Mouse (Mus musculus): ENCODE measurements around the gene Pcdh20. TPM values are rescaled to one million over a fixed set of nuclear protein-coding genes. Genes with fewer than 3 reads are reported as not detected.

Pcdh20 gene
- total RNA-seq (2014; fragmentation: Nextera tagmentation) (not detected in 2 replicates), total RNA-seq (2017) (not detected in 2 replicates)

DNA sequence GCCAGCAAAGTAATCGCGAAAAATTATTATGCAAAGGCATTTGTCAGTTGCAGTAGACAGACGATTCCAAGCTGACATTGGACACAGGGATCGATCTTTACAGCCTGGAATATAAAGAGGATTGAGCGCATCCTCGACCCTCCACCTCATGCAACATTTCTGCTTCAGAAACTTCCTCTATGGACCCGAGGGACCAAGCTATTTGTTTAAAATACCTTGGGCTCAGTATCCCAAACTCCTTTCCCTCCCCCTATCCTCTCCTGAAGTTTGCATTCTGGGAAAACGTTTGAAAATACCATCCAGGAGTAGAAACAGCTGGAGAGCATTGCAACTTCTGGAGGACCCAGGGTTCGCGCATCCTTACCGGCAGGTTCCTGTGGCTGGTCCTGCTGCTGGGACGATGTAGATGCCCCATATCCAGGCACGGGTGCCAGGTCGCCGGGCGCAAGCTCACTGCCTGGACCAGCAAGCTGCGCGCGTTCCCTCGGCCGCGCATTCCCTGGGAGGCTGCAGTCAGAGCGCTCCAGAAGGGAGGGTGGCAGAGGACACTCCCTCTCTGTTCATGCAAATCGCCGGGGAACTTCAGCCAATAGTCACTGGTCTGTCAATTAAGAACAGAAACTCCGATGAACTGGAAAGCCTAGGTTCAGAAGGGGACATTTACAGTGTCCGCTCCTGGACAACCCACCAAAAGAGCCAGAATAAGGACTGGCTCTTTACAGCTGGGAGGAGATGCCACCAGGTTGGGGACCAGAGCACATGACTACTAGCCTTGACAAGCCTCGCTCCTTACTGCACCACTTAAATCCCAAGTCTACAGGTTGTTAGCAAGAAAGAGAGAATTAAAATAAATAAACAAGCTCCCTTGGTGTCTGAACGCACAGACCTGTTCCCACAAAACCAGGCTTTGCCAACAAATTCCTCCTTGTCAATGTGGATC lies at the start of gene Pcdh20:
Pcdh20 (minus strand) TSS at position 902 of the 940 bp plus-strand sequence.
- no peak for ATAC-seq (replicated peaks; ENCODE audit: low FRiP score, low TSS enrichment, poor library complexity, severe bottlenecking)

DNA sequence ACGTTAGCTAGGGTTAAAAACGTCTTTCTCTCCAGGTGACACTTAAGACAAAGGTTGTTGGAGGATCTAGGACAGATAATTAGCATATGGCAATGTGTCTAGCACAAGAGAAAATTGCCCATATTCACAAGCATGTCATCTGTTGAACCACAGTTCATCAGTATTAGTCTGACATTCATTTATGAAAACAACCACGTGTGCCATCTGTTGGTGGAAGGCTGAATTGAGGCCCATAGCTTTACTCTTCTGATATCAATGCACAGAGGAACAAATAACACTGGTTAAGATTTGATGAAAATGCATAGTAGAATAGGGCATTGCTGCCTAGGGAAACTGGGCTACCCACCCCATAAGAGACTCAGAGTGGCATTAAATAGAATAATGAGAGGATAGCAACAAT lies 8.7 kb upstream of the Pcdh20 start:
- no peak for ATAC-seq (replicated peaks; ENCODE audit: low FRiP score, low TSS enrichment, poor library complexity, severe bottlenecking)

DNA sequence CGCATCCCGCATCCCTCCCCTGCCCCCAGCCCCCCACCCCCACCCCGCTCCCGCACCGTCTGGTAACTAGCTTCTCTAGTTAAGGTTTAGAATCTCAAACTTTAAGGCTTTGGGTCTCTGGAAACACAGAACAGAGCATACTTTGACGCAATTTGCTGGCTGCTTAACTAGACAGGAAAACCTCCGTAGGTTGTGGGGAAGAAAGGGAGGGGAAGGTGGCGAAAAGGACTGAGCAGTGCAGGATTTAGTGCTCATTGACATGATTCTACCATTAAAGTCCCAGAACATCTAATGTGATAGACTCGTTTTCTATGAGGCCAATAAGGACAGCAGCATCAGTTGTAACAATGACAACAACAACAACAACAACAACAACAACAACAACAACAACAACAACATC lies 1.2 kb downstream of the Pcdh20 start:
- no peak for ATAC-seq (replicated peaks; ENCODE audit: low FRiP score, low TSS enrichment, poor library complexity, severe bottlenecking)

DNA sequence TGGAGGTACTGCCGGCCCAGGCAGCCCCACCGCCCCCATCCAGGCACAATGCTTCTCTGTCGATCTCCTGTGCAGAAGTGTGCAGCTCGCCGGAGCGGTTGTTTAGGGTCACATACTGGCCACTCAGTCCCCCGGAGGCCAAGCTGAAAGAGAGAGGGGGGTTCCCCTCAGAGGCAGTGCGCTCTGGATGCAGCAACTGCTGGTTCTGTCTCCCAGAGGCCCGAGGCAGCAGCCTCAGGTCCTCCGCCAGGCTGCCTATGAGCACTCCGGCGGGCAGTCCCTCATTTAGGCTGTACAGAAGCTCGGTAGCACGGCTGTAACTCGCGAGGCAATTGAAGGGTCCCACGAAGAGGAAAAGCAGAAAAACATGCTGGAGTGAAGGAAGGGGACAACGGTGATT lies 1.8 kb downstream of the Pcdh20 start:
- ATAC-seq (replicated peaks; ENCODE audit: low FRiP score, low TSS enrichment, poor library complexity, severe bottlenecking): no peak

GRCm38 (mm10) chr14:88466416-88466815 lies 4.8 kb downstream of the Pcdh20 start:
- ATAC-seq (replicated peaks; ENCODE audit: low FRiP score, low TSS enrichment, poor library complexity, severe bottlenecking): no peak

DNA sequence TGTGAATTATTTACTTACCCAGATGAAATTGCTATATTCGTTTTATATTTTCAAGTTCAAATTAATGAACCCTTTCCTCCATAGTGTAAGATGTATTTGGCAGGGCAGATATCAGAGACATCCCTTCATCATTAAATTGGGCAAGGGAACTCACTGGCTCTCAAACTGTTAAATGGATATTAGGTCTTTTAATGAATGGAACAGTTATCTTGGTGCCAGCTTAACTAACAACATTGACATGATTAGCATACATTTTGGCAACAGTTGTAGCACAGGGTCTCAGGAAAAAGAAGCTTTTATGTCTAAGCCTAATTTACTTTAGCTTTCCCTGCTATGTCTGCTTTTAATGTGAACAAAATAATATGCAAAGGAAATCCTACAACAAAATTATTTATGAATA lies 6.8 kb downstream of the Pcdh20 start:
- ATAC-seq (replicated peaks; ENCODE audit: low FRiP score, low TSS enrichment, poor library complexity, severe bottlenecking): no peak

DNA sequence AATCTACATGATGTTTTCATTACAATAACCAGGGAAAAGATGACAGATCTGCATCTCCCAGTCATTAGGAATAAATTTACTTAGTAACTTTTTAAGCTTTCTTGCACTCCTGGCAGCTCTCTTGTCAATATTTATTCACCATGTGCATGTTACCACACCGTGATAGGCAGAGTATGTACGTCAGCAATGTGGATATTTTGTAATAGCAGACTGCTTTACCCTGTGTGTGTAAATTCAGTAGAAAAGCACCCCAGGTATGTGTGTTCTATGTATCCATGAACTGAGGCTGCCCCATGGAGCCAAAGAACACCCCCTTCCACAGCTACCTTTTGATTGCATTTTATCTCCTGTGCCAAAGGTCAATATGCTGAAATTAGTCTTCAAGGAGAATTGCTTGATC lies 7.8 kb downstream of the Pcdh20 start:
- ATAC-seq (replicated peaks; ENCODE audit: low FRiP score, low TSS enrichment, poor library complexity, severe bottlenecking): no peak

- no peak for ATAC-seq (replicated peaks; ENCODE audit: low FRiP score, low TSS enrichment, poor library complexity, severe bottlenecking)
These were observed 8.3 kb downstream of the Pcdh20 start for GRCm38 (mm10) chr14:88462944-88463343.

GRCm38 (mm10) chr14:88460705-88461104 lies 10.5 kb downstream of the Pcdh20 start:
- ATAC-seq (replicated peaks; ENCODE audit: low FRiP score, low TSS enrichment, poor library complexity, severe bottlenecking): no peak

- no peak for ATAC-seq (replicated peaks; ENCODE audit: low FRiP score, low TSS enrichment, poor library complexity, severe bottlenecking)
These were observed 27.9 kb downstream of the Pcdh20 start for GRCm38 (mm10) chr14:88443304-88443703.

DNA sequence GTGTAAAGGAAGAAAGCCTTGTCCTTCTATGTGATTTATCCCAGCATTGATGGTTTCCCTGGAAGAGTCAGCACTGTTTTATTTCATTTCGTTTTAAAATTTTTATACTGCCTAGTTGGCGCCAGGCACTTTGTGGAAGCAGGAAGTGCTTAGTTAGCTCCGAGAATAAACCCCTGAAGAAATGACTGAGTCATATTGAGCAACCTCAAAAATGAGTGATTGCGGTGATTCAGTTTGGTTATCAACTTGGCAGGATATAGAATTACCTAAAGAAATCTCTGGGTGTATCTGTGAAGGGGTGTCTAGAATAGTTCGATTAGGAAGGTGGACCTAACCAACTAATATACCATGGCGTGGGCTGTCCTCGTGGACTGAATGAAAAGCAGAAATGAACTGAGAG lies 41.8 kb downstream of the Pcdh20 start:
- ATAC-seq (replicated peaks; ENCODE audit: low FRiP score, low TSS enrichment, poor library complexity, severe bottlenecking): no peak

GRCm38 (mm10) chr14:88427370-88427769 lies 43.8 kb downstream of the Pcdh20 start:
- no peak for ATAC-seq (replicated peaks; ENCODE audit: low FRiP score, low TSS enrichment, poor library complexity, severe bottlenecking)

Data from megakaryocyte-erythroid progenitor cell, adult 5-6 weeks (primary cell).